Mouse (Mus musculus) neural tube, embryonic 15.5 days (tissue): ENCODE measurements around the gene Dock8. TPM values are rescaled to one million over a fixed set of nuclear protein-coding genes. Genes with fewer than 3 reads are reported as not detected.
"Not testable (repeated sequence)": the region's sequence is repeated elsewhere in the genome, so short reads cannot be mapped to it uniquely, and the experiment has no call there.

ENCODE experiments used
- ATAC-seq: fragments of 200-750 bp; cut with Nextera tagmentation; 2 replicates; pipeline ENCODE4 v1.8.0; 2017; ENCODE audit warnings: mild to moderate bottlenecking, moderate TSS enrichment, moderate library complexity; ENCODE audit not compliant: low FRiP score
- H3K27ac ChIP-seq: fragments of 300-500 bp; sonication (generic); replicated peaks from 2 replicates; pipeline ENCODE4 v1.5.1; 2015; ENCODE audit warnings: mild to moderate bottlenecking, inconsistent platforms
- H3K27me3 ChIP-seq: fragments of 300-500 bp; sonication (generic); replicated peaks from 2 replicates; pipeline ENCODE4 v1.6.1; 2015; ENCODE audit warnings: inconsistent platforms
- H3K36me3 ChIP-seq: fragments of 300-500 bp; sonication (generic); 2 replicates; pipeline ENCODE4 v1.6.1; 2015; ENCODE audit warnings: inconsistent platforms
- H3K4me1 ChIP-seq: fragments of 300-500 bp; sonication (generic); 2 replicates; pipeline ENCODE4 v1.6.1; 2015; ENCODE audit warnings: inconsistent platforms
- H3K4me2 ChIP-seq: fragments of 300-500 bp; sonication (generic); 2 replicates; pipeline ENCODE4 v1.6.1; 2015; ENCODE audit warnings: inconsistent platforms, mild to moderate bottlenecking, moderate library complexity
- H3K4me3 ChIP-seq: fragments of 300-500 bp; sonication (generic); replicated peaks from 2 replicates; pipeline ENCODE4 v1.5.1; 2015; ENCODE audit warnings: mild to moderate bottlenecking, inconsistent platforms
- H3K9ac ChIP-seq: fragments of 300-500 bp; sonication (generic); replicated peaks from 2 replicates; pipeline ENCODE4 v1.6.1; 2015; ENCODE audit warnings: mild to moderate bottlenecking, inconsistent platforms
- H3K9me3 ChIP-seq: fragments of 300-500 bp; sonication (generic); replicated peaks from 2 replicates; pipeline ENCODE4 v1.6.1; 2016; ENCODE audit warnings: inconsistent platforms
- WGBS: fragments of 180-500 bp; shearing (Covaris S2); methylation state at CpG from one replicate; pipeline ENCODE4 v1.1.7; 2015; ENCODE audit warnings: mixed read lengths; 5-methylcytosine and 5-hydroxymethylcytosine counted together
- polyA plus RNA-seq: library from polyadenylated mRNA; unstranded; fragments of >200 nt; fragmentation: Nextera tagmentation; extraction: Ambion mirVana; gene quantifications from 2 replicates; pipeline ENCODE4 v1.2.1, GENCODE M21; 2015

Gene Dock8
- polyA plus RNA-seq, 1 experiment from 2014 or later, result 1.2 TPM

- H3K27ac ChIP-seq, result no peak overlapping the region
- no peak for ATAC-seq
- no peaks in the 10 kb centered on the region for H3K9me3 ChIP-seq
- no peaks in the 10 kb centered on the region for H3K36me3 ChIP-seq
- peaks cover 36% of the 10 kb centered on the region for H3K27me3 ChIP-seq
- 80% methylated on average over 3 of the region's 3 CpGs for WGBS
- H3K4me1 ChIP-seq, result peaks cover 14% of the 10 kb centered on the region
- H3K4me2 ChIP-seq, result no peak overlapping the region
- H3K4me3 ChIP-seq, result no peak overlapping the region
- H3K9ac ChIP-seq, result no peak overlapping the region
These were observed 3.5 kb downstream of the Dock8 start for GRCm38 (mm10) chr19:25002828-25003227.

DNA sequence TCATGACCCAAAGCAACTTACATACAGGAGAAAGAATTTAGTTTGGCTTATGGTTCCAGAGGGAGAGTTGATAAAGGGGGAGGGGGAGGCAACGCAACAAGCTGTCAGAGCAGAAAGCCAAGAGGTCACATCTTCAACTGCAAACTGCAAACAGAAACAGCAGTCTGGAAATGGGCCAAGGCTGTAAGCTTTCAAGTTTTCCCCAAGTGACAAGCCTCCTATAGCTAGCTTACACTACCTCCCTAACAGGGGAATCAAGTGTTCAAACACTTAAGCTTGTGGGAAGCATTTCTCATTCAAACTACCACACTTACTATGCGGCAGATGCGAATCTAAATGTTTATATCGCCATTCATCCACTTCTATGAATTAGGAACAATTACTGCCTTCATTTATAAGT, 4.5 kb downstream of the Dock8 start:
- Histone ChIP-seq H3K36me3 (no peaks in the 10 kb centered on the region), H3K9ac (no peak overlapping the region), H3K4me2 (no peak overlapping the region), H3K27ac (no peak overlapping the region), H3K9me3 (no peaks in the 10 kb centered on the region), H3K27me3 (peaks cover 36% of the 10 kb centered on the region), H3K4me1 (peaks cover 14% of the 10 kb centered on the region), H3K4me3 (no peak overlapping the region)
- no peak for ATAC-seq
- WGBS, result 60% methylated on average over 4 of the region's 4 CpGs

DNA sequence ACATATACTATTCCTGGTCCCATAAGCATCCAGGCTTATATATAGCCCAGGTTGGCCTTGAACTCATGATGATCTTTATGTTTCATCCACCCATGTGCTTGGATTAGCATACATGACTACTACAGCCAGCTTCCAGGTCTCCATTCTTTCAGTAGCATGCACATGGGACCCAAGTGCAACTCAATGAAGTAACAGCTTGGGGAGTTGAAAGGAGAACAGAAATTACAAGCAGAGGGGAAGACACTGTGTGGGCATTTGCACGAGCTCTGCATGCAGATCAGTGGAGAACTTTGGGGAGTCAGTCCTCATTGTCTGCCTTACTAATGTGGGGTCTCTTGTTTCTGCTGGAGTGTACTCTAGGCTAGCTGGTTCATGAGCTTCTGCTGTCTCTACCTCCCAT, 7.4 kb downstream of the Dock8 start:
- H3K27me3 ChIP-seq, result peaks cover 7% of the 10 kb centered on the region
- H3K4me1 ChIP-seq, result no peaks in the 10 kb centered on the region
- H3K9ac ChIP-seq, result no peak overlapping the region
- no peak overlapping the region for H3K4me2 ChIP-seq
- no peak overlapping the region for H3K27ac ChIP-seq
- H3K36me3 ChIP-seq, result no peaks in the 10 kb centered on the region
- no peak for ATAC-seq
- WGBS, result 78% methylated on average over 1 of the region's 1 CpGs
- no peaks in the 10 kb centered on the region for H3K9me3 ChIP-seq
- H3K4me3 ChIP-seq, result no peak overlapping the region

- Histone ChIP-seq H3K4me3 (no peak overlapping the region), H3K9me3 (no peaks in the 10 kb centered on the region), H3K9ac (no peak overlapping the region), H3K27me3 (no peaks in the 10 kb centered on the region), H3K36me3 (no peaks in the 10 kb centered on the region), H3K4me1 (no peaks in the 10 kb centered on the region), H3K4me2 (no peak overlapping the region), H3K27ac (no peak overlapping the region)
- 83% methylated on average over 2 of the region's 2 CpGs for WGBS
- ATAC-seq, result no peak
These were observed 9.2 kb downstream of the Dock8 start for GRCm38 (mm10) chr19:25008509-25008908.

DNA sequence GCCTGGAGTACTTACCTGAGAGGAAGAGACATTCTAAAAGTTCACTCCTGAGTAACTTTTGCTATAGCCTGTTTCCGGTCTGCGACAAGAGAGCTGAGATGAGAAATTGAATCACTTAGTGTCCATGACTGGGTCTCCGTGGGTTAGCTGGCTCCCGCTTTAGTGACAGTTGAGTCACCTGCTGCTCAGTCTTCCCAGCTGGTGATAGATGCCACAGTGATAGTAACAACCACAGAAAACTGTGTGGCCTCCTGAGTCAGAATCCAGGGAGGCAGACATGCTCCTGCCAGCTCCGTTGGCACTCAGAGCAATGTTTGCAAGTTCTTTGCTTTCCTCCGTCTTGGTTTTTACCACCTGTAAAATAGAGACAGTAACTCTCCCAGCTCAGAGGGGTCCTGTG, 23.4 kb downstream of the Dock8 start:
- WGBS, result 89% methylated on average over 6 of the region's 6 CpGs

GRCm38 (mm10) chr19:25031765-25032164, 32.4 kb downstream of the Dock8 start:
- ATAC-seq, result no peak
- H3K36me3 ChIP-seq, result no peaks in the 10 kb centered on the region
- H3K9ac ChIP-seq, result no peak overlapping the region
- H3K4me3 ChIP-seq, result no peak overlapping the region
- no peaks in the 10 kb centered on the region for H3K9me3 ChIP-seq
- no peaks in the 10 kb centered on the region for H3K27me3 ChIP-seq
- 84% methylated on average over 4 of the region's 4 CpGs for WGBS
- no peaks in the 10 kb centered on the region for H3K4me1 ChIP-seq
- no peak overlapping the region for H3K27ac ChIP-seq
- no peak overlapping the region for H3K4me2 ChIP-seq

More for the DNA sequence above, 23.4 kb downstream of the Dock8 start:
- no peak overlapping the region for H3K9ac ChIP-seq
- H3K27me3 ChIP-seq, result no peaks in the 10 kb centered on the region
- H3K36me3 ChIP-seq, result no peaks in the 10 kb centered on the region
- H3K4me1 ChIP-seq, result no peaks in the 10 kb centered on the region
- no peak overlapping the region for H3K27ac ChIP-seq
- H3K9me3 ChIP-seq, result no peaks in the 10 kb centered on the region
- no peak overlapping the region for H3K4me3 ChIP-seq
- ATAC-seq, result no peak
- no peak overlapping the region for H3K4me2 ChIP-seq

- not testable (repeated sequence) for H3K4me3 ChIP-seq, H3K9me3 ChIP-seq, H3K4me2 ChIP-seq, ATAC-seq, H3K36me3 ChIP-seq, H3K4me1 ChIP-seq, H3K9ac ChIP-seq, H3K27me3 ChIP-seq, H3K27ac ChIP-seq
- WGBS, result 95% methylated on average over 7 of the region's 18 CpGs
These were observed 33.7 kb downstream of the Dock8 start for GRCm38 (mm10) chr19:25033008-25033407.

DNA sequence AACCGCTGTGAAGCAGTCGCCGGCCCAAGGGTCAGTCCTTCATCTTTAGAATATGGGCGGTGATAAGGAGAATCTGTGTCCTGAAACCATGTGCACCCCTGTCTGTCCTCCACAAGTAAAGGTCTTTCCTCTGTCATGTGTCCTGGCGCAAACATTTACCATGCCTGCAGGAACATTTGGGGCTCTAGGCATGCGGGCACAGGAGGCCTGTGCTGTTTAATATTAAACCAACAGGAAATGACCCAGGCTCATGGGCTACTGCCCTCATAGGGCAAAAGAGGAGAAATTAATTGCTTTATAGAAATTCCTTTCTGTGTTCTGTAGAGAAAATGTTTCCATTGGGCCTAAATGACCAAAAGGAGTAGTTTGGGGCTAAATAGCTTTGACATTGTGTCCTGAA, 36.5 kb downstream of the Dock8 start:
- ATAC-seq, result no peak
- H3K9ac ChIP-seq, result no peak overlapping the region
- H3K36me3 ChIP-seq, result no peaks in the 10 kb centered on the region
- no peak overlapping the region for H3K4me2 ChIP-seq
- H3K9me3 ChIP-seq, result no peaks in the 10 kb centered on the region
- WGBS, result 93% methylated on average over 6 of the region's 6 CpGs
- no peaks in the 10 kb centered on the region for H3K27me3 ChIP-seq
- H3K4me3 ChIP-seq, result no peak overlapping the region
- H3K27ac ChIP-seq, result no peak overlapping the region
- H3K4me1 ChIP-seq, result no peaks in the 10 kb centered on the region

GRCm38 (mm10) chr19:25036784-25037183, 37.5 kb downstream of the Dock8 start:
- Histone ChIP-seq H3K36me3 (no peaks in the 10 kb centered on the region), H3K27me3 (no peaks in the 10 kb centered on the region), H3K9me3 (no peaks in the 10 kb centered on the region), H3K4me2 (no peak overlapping the region), H3K4me3 (no peak overlapping the region), H3K4me1 (no peaks in the 10 kb centered on the region), H3K27ac (no peak overlapping the region), H3K9ac (no peak overlapping the region)
- ATAC-seq, result no peak
- WGBS, result 94% methylated on average over 5 of the region's 5 CpGs

DNA sequence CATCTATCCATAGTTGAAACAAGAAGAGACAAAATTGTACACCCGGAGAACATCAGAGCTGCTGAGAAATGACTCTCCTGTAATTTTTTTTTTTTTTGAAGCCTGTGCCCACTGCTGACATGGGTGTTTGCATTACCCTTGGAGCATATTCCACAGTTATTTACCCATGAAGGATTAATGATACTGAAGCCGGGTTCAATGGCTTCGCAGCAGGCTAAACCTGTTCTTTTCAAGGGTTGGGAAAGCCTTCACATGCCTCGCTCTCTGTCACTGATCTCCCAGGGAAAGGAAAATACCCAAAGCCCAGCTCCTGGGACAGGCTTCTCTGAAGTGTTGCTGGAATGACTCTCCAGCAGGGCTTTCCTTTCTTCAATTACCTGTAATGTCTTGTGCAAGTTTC, 37.9 kb downstream of the Dock8 start:
- no peak overlapping the region for H3K4me3 ChIP-seq
- H3K36me3 ChIP-seq, result no peaks in the 10 kb centered on the region
- H3K9me3 ChIP-seq, result no peaks in the 10 kb centered on the region
- no peak overlapping the region for H3K4me2 ChIP-seq
- WGBS, result 88% methylated on average over 4 of the region's 4 CpGs
- H3K27ac ChIP-seq, result no peak overlapping the region
- no peaks in the 10 kb centered on the region for H3K27me3 ChIP-seq
- H3K4me1 ChIP-seq, result no peaks in the 10 kb centered on the region
- H3K9ac ChIP-seq, result no peak overlapping the region
- no peak for ATAC-seq

DNA sequence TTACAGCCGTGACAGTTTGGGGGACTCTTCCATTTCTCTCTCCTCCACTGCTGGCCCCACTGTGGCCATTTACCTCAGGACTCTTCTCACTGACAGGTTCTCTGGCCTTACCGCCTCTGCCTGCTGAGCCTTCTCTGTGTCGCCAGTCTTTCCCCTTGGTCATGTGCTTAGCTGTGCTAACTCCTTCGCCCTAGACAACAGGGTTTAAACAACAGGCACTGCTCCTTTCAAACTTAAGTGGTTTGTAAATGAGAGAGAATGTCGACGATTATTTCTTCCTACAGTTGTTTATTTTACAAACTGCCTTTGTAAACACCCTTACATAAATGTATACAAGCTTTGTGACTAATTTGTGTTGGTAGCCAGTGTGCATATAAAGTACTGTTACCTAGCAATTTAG, 39.0 kb downstream of the Dock8 start:
- Histone ChIP-seq H3K4me2 (no peak overlapping the region), H3K9me3 (no peaks in the 10 kb centered on the region), H3K4me3 (no peak overlapping the region), H3K9ac (no peak overlapping the region), H3K36me3 (no peaks in the 10 kb centered on the region), H3K27me3 (no peaks in the 10 kb centered on the region), H3K27ac (no peak overlapping the region), H3K4me1 (no peaks in the 10 kb centered on the region)
- WGBS, result 21% methylated on average over 6 of the region's 6 CpGs
- no peak for ATAC-seq

- Histone ChIP-seq H3K4me2 (no peak overlapping the region), H3K9me3 (no peaks in the 10 kb centered on the region), H3K27ac (no peak overlapping the region), H3K36me3 (no peaks in the 10 kb centered on the region), H3K4me1 (no peaks in the 10 kb centered on the region), H3K9ac (no peak overlapping the region), H3K4me3 (no peak overlapping the region), H3K27me3 (no peaks in the 10 kb centered on the region)
- ATAC-seq, result no peak
- 55% methylated on average over 6 of the region's 6 CpGs for WGBS
These were observed 41.9 kb downstream of the Dock8 start for GRCm38 (mm10) chr19:25041209-25041608.

GRCm38 (mm10) chr19:25042973-25043372, 43.6 kb downstream of the Dock8 start:
- Histone ChIP-seq H3K27ac (no peak overlapping the region), H3K9me3 (no peaks in the 10 kb centered on the region), H3K27me3 (no peaks in the 10 kb centered on the region), H3K36me3 (no peaks in the 10 kb centered on the region), H3K4me3 (no peak overlapping the region), H3K4me2 (no peak overlapping the region), H3K4me1 (no peaks in the 10 kb centered on the region), H3K9ac (no peak overlapping the region)
- ATAC-seq, result no peak
- WGBS, result 77% methylated on average over 11 of the region's 11 CpGs
